Mouse (Mus musculus): ENCODE data around the gene Zfp704.

Zfp704 gene

DNA sequence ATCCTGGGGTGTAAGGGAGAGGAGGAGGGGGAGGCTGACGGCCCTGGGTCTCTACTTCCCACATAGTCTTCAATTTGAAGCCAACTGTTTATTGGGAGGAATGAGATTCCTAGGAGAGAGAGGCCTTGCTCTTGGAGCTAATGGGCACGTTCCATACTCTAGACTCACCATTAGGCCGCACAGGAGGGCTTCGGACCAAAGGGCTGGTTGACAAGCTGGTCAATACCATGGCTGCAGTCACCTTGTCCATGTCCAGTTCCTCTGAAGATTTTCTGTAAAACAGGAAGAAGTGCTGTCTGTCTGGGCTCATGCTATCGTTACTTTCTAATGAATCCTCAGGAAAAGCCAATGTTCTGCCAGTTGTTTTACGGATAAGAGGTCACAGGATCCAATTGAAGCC lies 135.6 kb downstream of the Zfp704 start:
- no peak for DNase-seq (ENCODE audit: extremely low read depth, low read depth)

DNA sequence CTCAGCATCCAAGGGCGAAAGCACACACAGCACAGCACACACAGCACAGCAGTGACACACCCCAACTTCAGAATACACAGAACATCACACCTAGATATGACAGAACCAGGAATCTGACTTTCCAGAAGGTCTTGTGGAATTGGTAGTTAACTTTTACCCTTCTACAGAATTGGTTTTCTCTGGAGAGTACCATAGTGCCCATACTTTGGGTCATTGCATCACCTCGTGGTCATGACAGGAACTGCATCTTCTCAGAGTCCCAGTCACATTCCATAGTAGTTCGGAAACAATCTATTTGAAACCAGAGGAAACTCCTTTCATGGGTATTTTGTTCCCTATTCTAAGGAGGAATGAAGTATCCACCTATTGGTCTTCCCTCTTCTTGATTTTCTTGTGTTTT lies 143.6 kb downstream of the Zfp704 start:
- no peak for DNase-seq (ENCODE audit: extremely low read depth, low read depth)

DNA sequence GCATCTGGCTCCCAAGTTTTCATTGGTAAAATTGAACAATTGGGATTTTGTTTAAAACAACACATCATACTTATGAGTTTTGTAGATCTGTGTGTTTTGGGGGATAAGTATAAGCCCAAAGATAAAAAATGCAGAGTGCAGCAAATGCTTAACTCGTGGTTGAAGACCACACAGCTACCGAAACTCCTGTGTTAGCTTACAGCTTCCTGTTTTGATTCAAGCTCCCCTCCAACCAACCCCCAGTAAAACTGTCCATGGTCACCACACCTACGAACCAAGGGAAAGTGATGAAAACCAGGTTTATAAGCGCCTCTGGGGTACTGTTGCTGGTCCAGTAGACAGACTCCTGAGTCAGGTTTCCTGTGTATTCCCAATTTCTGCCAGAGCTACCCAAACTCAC lies 144.2 kb downstream of the Zfp704 start:
- DNase-seq (ENCODE audit: extremely low read depth, low read depth): no peak

DNA sequence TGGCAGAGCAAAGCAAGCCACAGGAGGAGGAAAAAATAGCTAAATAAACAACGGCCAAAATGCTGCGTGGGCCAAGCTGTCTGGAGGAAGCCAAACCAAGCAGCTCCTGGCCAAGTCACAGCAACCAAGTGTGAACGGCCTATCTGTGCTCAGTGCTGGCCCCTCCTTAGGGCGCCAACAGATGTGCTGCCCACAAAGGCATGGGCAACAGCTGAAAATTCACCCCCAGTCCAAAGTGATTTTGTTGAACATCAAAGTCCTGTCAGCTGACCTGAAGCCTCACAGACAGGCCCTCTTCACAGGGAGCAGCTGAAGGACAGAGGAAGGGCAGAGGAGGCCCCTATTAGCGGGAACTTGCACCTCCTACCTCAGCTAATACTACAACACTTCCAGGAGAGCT lies 148.2 kb downstream of the Zfp704 start:
- DNase-seq (ENCODE audit: extremely low read depth, low read depth): no peak

DNA sequence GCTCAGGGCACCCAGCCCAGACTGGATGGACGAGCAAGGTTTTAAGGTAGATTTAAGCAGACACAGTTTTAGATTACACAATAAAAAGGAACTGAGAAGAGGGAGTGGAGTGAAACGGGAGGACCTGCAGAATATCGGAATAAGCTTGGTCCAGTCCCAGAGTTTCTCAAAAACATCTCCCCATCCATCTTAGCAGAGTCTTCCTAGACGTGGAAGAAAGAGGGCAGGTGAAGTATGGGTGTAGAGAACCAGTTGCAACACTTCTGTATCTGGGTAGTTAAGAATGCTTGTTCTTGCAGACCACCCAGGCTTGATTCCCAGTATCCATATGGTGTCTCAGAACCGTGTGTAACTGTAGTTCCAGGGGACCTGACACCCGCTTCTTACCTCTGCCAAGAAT lies 149.6 kb downstream of the Zfp704 start:
- DNase-seq (ENCODE audit: extremely low read depth, low read depth): no peak

DNA sequence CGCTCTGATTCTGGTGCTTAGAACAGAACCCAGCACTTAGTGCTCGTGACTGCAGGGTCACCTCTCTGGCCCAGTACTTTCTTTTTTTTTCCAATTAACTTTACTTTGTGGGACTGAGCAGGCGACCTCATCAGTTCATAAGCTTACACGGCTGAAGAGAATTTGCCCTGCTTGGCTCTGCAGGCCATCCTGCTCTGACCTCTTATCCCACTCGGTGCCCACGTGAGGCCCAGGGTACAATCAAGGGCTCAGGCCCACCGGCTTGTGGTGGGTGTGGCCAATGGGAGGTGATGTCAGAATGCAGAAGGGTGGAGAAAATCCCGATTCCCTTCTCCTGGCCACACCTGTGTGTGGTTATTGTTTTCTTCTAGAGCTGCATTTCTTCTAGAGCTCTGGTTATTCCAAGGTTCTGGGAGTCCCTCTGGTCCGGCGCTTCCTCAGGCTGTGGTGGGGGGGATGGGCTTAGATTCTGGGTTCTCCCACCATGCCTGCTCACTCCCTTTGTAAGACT lies 153.4 kb downstream of the Zfp704 start:
- DNase-seq (ENCODE audit: extremely low read depth, low read depth): no peak

DNA sequence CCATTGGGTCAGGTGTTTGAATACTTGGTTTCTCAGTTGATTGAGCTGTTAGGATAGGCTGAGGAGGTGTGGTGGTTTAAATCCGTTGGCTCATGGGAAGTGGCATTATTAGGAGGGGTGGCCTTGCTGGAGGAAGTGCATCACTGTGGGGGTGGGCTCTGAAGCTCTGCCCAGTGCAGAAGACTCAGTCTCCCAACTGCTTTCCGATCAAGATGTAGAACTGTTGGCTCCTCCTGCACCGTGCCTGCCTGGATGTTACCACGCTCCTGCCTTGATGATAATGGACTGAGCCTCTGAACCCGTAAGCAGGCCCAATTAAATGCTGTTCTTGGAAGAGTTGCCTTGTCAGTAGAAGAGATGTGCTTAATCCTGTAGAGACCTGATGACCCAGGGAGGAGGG lies 154.5 kb downstream of the Zfp704 start:
- DNase-seq (ENCODE audit: extremely low read depth, low read depth): no peak

DNA sequence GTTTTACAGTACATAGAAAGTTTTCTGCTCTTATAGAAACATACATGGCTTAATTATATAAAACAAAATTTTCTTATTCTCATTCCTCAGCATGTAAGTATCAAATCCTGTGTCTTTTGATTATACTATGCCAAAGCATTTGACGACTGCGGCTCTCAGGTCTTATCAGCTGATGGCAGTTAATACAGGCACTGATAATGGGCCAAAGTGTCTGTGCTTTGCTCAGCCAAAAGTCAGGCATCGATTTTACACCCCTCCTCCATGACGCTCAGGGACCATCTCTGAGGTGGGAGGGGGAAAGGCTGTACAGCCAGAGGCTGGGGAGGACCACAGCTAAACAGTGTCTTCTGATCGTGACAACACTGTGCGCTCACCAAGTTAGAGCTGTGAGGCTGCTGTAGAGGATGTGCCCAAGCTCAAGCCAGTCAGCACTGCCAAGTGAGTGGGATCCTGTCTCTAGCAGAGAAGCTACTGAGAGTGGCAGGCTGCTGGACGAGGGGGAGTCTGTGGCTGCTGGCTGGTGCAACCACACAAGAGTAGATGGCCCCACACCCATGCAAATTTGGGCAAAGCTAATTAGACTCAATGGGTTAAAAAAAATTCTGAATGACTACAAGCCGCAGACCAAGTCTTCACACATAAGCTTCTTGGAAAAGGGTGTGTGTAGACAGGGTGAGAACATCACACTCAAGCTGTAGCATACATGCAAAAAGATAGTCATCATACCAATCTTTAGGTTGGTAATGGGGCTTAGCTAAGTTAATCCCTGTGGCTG lies 155.1 kb downstream of the Zfp704 start:
- no peak for DNase-seq (ENCODE audit: extremely low read depth, low read depth)

DNA sequence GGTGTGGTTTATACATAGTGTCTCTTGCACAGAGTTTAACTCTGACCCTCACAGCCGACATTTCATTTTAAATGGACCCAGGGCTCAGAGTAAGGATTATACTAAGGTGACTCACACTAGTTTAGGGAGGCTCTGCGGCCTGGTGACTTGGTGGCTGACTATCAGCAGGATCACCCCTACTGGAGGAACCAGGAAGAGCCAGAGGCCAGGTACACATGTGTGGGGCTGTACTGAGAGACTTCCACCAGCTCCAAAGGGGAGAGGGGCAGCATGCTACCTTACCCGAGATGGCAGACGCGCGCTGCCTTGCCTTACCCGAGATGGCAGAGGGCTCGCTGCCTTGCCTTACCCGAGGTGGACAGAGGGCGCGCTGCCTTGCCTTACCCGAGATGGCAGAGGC lies 159.4 kb downstream of the Zfp704 start:
- DNase-seq (ENCODE audit: extremely low read depth, low read depth): no peak

DNA sequence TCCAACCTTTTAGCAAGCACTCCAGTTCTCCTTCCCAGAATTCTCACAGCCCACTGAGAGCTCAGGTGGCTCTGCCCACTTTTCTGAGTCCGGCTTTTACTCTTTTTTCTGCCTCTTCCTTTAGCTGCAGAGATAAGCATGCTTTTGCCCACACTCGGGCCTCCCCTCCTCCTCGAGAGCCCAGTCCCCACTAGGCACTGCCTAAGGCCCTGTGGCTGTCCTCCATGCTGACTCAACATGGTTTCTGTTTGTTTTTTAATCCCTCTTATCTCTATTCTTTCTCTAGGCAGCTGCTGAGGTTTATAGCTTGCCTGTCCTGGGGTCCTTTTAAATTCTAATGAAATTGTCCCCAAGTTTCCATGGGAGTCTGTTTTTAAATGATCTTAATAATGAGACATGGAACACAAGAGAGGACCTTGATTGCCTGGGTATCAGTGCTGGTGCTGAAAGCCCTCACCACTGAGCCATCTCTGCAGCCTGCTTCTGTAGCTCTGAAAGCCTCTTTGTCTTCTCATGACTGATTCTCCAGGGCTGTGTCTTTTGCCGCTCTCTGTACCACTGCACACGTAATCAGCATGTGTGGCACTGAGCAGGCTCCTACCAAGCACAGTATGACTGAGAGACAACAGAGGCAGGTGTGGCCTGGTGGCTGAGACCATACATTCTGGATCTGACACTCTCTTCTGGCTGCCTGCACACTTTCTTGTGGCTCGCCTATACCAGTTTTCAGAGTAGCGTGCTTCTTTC lies 160.5 kb downstream of the Zfp704 start:
- DNase-seq (ENCODE audit: extremely low read depth, low read depth): no peak

DNA sequence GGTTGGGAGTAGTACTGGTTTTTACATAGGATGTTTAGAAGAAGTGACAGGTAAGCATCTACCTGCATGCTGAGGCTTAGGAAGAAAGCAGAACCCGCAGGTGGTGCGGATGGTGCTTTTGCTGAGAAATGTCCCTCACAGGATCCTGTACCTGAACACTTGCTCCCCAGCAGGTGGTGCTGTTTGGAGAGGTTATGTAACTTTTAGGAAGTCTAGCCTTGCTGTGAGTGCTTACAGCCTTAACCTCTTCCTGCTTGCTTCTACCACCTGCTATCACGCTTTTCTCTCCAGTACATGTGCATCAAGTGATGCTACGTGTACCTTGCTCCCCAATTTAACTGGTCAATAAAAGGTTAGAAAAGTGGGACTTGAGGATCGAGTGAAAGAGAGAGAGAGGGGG lies 161.3 kb downstream of the Zfp704 start:
- DNase-seq (ENCODE audit: extremely low read depth, low read depth): no peak

DNA sequence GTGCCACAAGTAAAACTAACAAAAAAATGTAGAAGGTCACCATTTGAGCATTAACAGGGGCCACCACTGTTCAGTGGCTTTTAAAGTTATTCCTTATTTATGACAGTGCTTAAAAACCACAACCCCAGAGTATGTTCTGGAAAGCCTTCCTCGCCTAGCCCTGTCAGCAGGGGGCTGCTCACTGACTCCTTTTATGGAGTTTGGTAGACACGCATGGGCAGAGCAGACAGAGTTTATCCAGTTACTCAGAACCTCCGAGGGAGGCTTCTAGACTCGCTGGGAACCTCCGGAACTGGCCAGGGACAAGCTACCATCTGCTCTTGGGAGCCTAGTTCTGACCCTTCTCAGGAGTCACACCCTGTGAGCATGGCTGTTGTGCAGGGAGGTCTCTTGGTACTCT lies 165.3 kb downstream of the Zfp704 start:
- no peak for DNase-seq (ENCODE audit: extremely low read depth, low read depth)

DNA sequence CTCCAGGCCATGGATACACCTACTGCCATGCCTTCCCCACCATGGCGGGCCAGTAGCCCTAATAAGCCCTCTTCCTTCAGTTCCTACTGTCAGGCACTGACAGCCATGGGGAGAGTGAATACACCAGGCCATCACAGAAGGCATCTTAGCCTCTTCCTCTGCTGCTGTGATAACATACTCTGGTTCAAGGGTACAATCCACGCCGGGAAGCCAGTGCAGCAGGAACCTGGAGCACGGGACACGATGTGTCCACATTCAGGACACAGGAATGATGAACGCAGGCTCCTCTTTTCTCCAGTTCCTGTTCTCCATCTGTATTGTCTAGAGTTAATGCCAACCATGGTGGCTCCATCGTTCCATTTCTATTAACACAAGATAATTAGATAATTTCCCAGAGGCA lies 165.9 kb downstream of the Zfp704 start:
- DNase-seq (ENCODE audit: extremely low read depth, low read depth): no peak

DNA sequence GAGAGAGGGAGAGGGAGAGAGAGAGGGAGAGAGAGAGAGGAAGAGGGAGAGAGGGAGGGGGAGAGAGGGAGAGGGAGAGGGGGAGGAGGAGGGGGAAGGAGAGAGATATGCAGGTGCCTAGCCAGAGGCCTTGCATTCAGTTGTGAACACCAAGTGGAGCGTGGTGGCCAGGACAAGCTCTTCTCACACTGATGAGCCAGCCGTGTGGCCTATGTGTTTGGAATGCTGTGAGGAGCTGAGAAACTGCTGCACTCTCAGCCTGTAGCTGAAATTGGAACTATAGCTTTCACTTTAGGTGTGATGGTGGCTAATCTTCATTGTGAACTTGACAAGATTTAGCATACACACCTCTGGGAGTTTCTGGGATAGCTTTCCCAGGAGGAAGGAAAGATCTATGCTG lies 166.4 kb downstream of the Zfp704 start:
- no peak for DNase-seq (ENCODE audit: extremely low read depth, low read depth)

DNA sequence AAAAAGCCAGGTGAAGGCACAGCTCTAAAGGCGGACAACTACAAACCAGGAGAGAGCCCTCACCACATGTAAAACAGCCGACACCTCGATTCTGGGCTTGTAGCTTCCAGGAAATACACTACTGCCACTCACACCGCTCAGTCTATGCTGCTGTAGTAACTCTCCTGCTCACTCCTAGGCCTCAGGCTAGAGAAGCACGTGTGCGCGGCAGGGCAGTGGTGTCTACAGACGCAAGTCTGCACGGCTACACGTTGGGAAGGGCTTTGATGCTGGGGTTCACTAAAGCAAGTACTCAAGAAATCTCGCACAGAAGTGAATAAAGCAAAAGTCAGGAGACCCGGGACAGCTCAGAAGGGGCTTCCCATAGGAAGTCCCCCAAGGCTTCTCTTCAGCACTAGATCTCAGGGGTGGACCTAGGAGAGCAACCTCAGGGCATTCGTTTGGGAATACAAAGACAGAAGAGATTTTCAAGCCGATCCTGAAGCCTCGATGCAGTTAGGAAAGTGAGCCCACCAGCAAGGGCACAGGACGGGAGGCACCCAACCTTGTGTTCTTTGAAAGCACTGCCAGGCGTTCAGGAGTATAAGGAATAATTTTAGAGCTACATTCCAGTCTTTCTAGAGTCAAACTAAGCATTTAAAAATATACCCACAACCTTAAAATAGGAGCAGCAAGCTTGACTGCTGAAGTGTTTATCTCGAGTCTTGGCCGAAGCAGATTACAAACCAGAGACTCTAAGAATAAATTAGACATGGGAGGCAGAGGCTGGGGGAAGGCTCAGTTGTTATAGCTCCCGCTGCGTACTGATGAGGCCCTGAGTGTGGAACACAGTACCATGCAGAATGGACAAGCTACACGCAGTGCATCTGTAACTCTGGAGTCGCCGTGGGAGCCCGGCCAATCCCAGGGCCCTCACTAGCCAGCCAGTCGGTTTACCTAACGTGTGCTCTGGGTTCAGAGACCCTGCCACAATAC lies 168.0 kb downstream of the Zfp704 start:
- DNase-seq (ENCODE audit: extremely low read depth, low read depth): no peak

DNA sequence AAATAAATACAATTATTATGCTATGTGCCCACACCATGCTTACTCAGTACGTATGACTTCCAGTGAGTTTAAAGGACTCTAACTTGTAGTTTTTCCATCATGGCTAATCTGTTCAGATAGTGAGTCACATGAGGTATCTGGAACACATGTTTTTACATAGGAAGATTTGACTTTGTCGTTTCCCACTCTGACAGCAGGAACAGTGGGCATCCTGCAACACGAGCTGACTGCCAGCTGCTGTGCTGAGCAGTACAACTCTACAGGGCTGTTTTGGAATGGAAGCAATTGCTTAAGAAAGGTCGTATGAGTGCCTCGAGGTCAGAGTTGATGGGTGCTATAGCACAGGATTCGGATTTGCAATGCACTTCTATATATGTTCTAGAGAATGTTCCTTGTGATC lies 169.4 kb downstream of the Zfp704 start:
- DNase-seq (ENCODE audit: extremely low read depth, low read depth): no peak

DNA sequence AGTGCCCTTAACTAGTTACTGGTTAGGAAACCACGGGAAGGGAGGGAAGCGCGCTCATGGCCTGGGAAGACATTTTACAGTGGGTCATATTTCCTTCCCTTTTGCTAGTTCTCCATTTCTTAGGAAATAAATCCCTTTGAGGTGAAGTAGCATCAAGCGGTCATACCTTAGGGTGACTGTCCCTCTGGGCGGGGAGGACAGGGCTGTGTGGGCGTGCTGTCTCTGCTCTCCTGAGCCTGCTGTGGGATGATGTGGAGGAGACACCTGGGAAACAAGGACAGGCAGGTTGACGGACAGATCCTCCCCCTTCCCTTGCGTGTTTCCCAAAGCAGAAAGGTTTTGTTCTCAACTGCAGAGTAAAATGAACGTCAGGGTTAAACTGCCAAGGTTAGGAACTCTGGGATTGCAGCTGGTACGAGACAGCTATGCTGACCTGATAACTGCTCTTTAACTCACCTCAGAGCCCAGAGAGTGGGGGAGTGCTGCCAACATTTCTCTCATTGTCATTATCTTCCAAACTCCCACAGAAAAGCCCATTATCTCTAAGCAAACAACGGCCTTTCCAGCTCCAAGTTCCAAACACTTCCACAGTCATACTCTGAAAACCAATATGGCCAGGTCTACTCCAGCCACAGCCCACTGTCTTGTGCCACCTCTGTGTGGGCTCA lies 170.1 kb downstream of the Zfp704 start:
- DNase-seq (ENCODE audit: extremely low read depth, low read depth): no peak

DNA sequence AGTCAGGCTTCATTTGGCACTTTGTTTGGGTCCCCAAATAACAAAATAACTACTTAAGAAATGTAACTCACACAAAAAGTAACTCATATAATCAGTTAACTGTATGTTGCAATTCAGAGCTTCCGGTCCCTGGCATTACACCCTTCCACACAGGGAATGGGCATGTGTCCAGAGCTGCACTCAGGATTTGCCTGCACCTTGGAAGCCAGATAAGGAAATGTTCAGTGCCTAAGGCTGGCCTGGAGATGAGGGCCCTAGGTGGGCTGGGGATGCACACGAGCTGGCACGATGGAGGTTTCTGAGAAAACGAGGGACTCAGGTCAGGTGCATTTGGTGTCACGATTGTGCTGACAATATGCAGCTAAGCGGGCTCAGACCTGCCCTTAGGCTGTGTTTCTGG lies 173.6 kb downstream of the Zfp704 start:
- no peak for DNase-seq (ENCODE audit: extremely low read depth, low read depth)

DNA sequence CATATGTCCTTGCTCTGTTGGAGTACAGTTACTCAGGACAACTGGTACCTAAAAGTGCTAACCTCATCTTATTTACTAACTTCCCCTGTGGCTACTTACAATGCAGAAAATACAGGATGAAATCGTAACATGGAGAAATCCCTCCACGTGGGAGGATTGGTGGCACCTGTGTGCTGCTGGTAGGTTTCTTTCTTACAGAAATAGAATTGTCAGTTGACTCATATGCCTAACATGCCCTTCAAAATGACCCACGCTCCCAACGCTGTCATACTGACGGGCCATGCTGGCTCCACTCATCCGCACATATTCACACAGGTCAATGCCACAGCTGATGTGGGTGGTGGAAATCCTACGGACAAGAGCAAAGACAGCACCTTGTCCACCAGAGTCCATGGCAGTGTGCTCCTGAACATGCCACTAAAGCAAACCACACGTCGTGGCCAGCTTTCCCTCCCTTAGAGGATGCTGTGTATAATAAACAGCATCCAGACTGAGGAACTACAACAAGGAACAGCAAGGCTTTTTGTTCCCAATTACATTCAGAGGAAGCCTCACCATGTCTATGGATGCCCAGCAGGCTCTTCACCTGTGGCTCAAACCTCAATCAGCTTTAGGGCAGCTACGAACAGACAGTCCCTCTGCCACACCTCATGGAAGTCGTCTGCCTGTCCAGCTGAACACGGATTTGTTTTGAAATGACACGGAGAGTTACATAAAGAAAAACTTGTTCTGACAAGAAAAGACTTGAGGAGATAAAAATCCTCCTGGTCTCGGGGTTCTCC lies 175.3 kb downstream of the Zfp704 start:
- no peak for DNase-seq (ENCODE audit: extremely low read depth, low read depth)

DNA sequence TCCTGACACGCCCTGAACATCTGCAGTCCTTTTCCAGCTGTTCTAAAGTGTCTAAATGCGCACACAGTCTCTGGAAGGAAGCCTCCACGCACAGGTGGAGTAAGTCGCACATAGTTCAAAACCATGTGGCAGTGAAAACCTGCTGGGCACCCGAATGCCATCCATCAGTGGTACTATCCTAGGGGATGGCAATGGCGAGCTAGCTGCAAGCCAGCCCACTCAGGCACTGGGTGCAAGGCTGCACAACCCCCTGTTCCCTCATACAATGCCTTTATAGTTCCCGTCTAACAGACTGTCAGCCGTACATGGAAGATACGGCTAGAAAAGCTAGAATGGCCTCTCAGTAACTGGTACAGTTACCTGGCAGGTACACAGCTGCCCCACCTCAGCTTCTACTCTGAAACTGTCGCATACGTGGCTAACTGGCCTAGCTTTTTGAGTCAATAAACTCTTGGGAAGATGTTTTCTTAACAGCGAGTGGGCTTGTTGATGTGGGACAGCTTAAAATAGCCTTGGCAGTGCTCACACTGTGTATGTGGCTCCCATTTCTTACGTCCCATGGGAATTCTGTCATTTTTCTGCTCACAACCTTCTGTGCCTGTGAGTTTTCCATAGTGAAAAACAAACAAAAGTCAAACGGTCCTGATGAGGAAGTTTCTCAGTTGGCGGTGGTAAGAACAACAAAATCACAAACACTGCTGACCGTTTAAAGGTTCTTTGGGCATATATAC lies 176.9 kb downstream of the Zfp704 start:
- no peak for DNase-seq (ENCODE audit: extremely low read depth, low read depth)
